Mouse (Mus musculus) MEL (cell line): ENCODE measurements around the gene Sox21. TPM values are rescaled to one million over a fixed set of nuclear protein-coding genes. Genes with fewer than 3 reads are reported as not detected.
A peak's percentile ranks its signal among the peaks of the same experiment; 100 is the strongest.

ENCODE experiments used
- DNase-seq: peaks from one replicate; pipeline ENCODE4 v3.0.0; 2011; ENCODE audit warnings: low read depth, low spot score
- H3K27ac ChIP-seq: 2 replicates; pipeline ENCODE4 v1.5.1; 2012; ENCODE audit warnings: low read depth, mild to moderate bottlenecking, control low read depth, low read length, moderate library complexity; ENCODE audit not compliant: control insufficient read depth
- H3K27me3 ChIP-seq, 2 experiments: fragments of 150-350 bp in 1 of 2; sonication (generic) in 1 of 2; 2 replicates each; pipeline ENCODE4 v1.6.1; 2012; ENCODE audit warnings: low read length in 2 of 2, mild to moderate bottlenecking in 2 of 2, improper control_type of control experiment in 1 of 2, moderate library complexity in 1 of 2; ENCODE audit not compliant: insufficient read depth in 2 of 2, control insufficient read depth in 1 of 2
- H3K36me3 ChIP-seq, 2 experiments: 2 replicates each; pipeline ENCODE4 v1.6.1; 2012 to 2014; ENCODE audit warnings: low read length in 2 of 2, improper control_type of control experiment in 1 of 2, inconsistent platforms in 1 of 2, mild to moderate bottlenecking in 1 of 2; ENCODE audit not compliant: insufficient read depth in 2 of 2, control insufficient read depth in 1 of 2
- H3K4me1 ChIP-seq, 2 experiments: fragments of 150-350 bp in 1 of 2; sonication (generic) in 1 of 2; 2 replicates each; pipeline ENCODE4 v1.6.1; 2012; ENCODE audit warnings: low read length in 2 of 2, improper control_type of control experiment in 1 of 2, mild to moderate bottlenecking in 1 of 2; ENCODE audit not compliant: insufficient read depth in 2 of 2, control insufficient read depth in 1 of 2
- H3K4me3 ChIP-seq, 2 experiments: fragments of 150-350 bp in 1 of 2; sonication (generic) in 1 of 2; 2 replicates each; pipeline ENCODE4 v1.5.1; 2012; ENCODE audit warnings: low read depth in 2 of 2, low read length in 2 of 2, mild to moderate bottlenecking in 2 of 2, moderate library complexity in 2 of 2, control low read depth in 1 of 2, improper control_type of control experiment in 1 of 2; ENCODE audit not compliant: control insufficient read depth in 1 of 2, insufficient read depth in 1 of 2
- H3K79me2 ChIP-seq: 2 replicates; pipeline ENCODE4 v1.6.1; 2012; ENCODE audit warnings: mild to moderate bottlenecking, low read length, moderate library complexity; ENCODE audit not compliant: control insufficient read depth, poor library complexity, insufficient read depth
- H3K9ac ChIP-seq: 2 replicates; pipeline ENCODE4 v1.6.1; 2012; ENCODE audit warnings: low read depth, mild to moderate bottlenecking, control low read depth, low read length, moderate library complexity; ENCODE audit not compliant: control insufficient read depth, poor library complexity, severe bottlenecking
- H3K9me3 ChIP-seq: fragments of 150-350 bp; sonication (generic); replicated peaks from 2 replicates; pipeline ENCODE4 v1.6.1; 2012; ENCODE audit warnings: mild to moderate bottlenecking, low read length, improper control_type of control experiment, moderate library complexity; ENCODE audit not compliant: insufficient read depth
- BHLHE40 ChIP-seq: IDR thresholded peaks from 2 replicates; pipeline ENCODE4 v1.6.1; 2012; ENCODE audit warnings: low read depth, mild to moderate bottlenecking, inconsistent platforms, low read length, improper control_type of control experiment, borderline replicate concordance
- CTCF ChIP-seq, 3 experiments: IDR thresholded peaks in 2 of 3; conservative IDR thresholded peaks in 1 of 3; 2 replicates each; pipeline ENCODE4 v1.5.1; 2011 to 2012; ENCODE audit warnings: low read length in 3 of 3, low read depth in 2 of 3, mild to moderate bottlenecking in 2 of 3, improper control_type of control experiment in 1 of 3, inconsistent platforms in 1 of 3, mixed read lengths in 1 of 3, moderate library complexity in 1 of 3; ENCODE audit not compliant: control insufficient read depth in 1 of 3, insufficient read depth in 1 of 3, poor library complexity in 1 of 3, severe bottlenecking in 1 of 3
- E2F4 ChIP-seq: IDR thresholded peaks from 2 replicates; pipeline ENCODE4 v1.6.1; 2011; ENCODE audit warnings: low read depth, low read length, improper control_type of control experiment, borderline replicate concordance
- ELF1 ChIP-seq: IDR thresholded peaks from 2 replicates; pipeline ENCODE4 v1.6.1; 2014; ENCODE audit warnings: low read depth, mild to moderate bottlenecking, inconsistent platforms, low read length, improper control_type of control experiment, moderate library complexity
- EP300 ChIP-seq, 2 experiments: IDR thresholded peaks; 2 replicates each; pipeline ENCODE4 v1.6.1; 2011; ENCODE audit warnings: improper control_type of control experiment in 2 of 2, low read length in 2 of 2, low read depth in 1 of 2, mild to moderate bottlenecking in 1 of 2
- HCFC1 ChIP-seq: IDR thresholded peaks from 2 replicates; pipeline ENCODE4 v1.6.1; 2012; ENCODE audit warnings: low read depth, mild to moderate bottlenecking, inconsistent platforms, low read length, improper control_type of control experiment, moderate library complexity
- MAX ChIP-seq: IDR thresholded peaks from 2 replicates; pipeline ENCODE4 v1.6.1; 2011; ENCODE audit warnings: low read length, improper control_type of control experiment
- MAZ ChIP-seq: IDR thresholded peaks from 2 replicates; pipeline ENCODE4 v1.6.1; 2012; ENCODE audit warnings: low read depth, mild to moderate bottlenecking, inconsistent platforms, low read length, improper control_type of control experiment
- MEF2A ChIP-seq: IDR thresholded peaks from 2 replicates; pipeline ENCODE4 v1.6.1; 2014; ENCODE audit warnings: low read depth, mild to moderate bottlenecking, inconsistent platforms, low read length, improper control_type of control experiment; ENCODE audit not compliant: poor library complexity, insufficient replicate concordance, severe bottlenecking; ENCODE audit errors: extremely low read depth
- MYC ChIP-seq: IDR thresholded peaks from 2 replicates; pipeline ENCODE4 v1.6.1; 2011; ENCODE audit warnings: low read depth, mild to moderate bottlenecking, low read length, improper control_type of control experiment, moderate library complexity
- NRF1 ChIP-seq: IDR thresholded peaks from 2 replicates; pipeline ENCODE4 v1.6.1; 2014; ENCODE audit warnings: low read depth, mild to moderate bottlenecking, inconsistent platforms, low read length, improper control_type of control experiment, moderate library complexity; ENCODE audit not compliant: poor library complexity, insufficient read depth, severe bottlenecking
- POLR2A ChIP-seq, 2 experiments: IDR thresholded peaks; 2 replicates each; pipeline ENCODE4 v1.6.1; 2011 to 2012; ENCODE audit warnings: low read length in 2 of 2, mild to moderate bottlenecking in 2 of 2, control low read depth in 1 of 2, improper control_type of control experiment in 1 of 2, low read depth in 1 of 2, moderate library complexity in 1 of 2; ENCODE audit not compliant: control insufficient read depth in 1 of 2, insufficient read depth in 1 of 2, poor library complexity in 1 of 2
- POLR2AphosphoS2 ChIP-seq: IDR thresholded peaks from 2 replicates; pipeline ENCODE4 v1.6.1; 2011; ENCODE audit warnings: low read length, improper control_type of control experiment
- RAD21 ChIP-seq: IDR thresholded peaks from 2 replicates; pipeline ENCODE4 v1.6.1; 2011; ENCODE audit warnings: mild to moderate bottlenecking, low read depth, low read length, improper control_type of control experiment
- RCOR1 ChIP-seq: IDR thresholded peaks from 2 replicates; pipeline ENCODE4 v1.6.1; 2012; ENCODE audit warnings: low read depth, mild to moderate bottlenecking, inconsistent platforms, low read length, improper control_type of control experiment
- SIN3A ChIP-seq: IDR thresholded peaks from 2 replicates; pipeline ENCODE4 v1.6.1; 2012; ENCODE audit warnings: low read length, improper control_type of control experiment, inconsistent platforms
- SMC3 ChIP-seq: IDR thresholded peaks from 2 replicates; pipeline ENCODE4 v1.6.1; 2011; ENCODE audit warnings: low read depth, low read length, improper control_type of control experiment
- TAL1 ChIP-seq: IDR thresholded peaks from 2 replicates; pipeline ENCODE4 v1.6.1; 2012; ENCODE audit warnings: mild to moderate bottlenecking, inconsistent platforms, low read length, moderate library complexity, mixed read lengths
- TBP ChIP-seq: IDR thresholded peaks from 2 replicates; pipeline ENCODE4 v1.8.0; 2011; ENCODE audit warnings: low read depth, low read length, improper control_type of control experiment
- UBTF ChIP-seq: IDR thresholded peaks from 2 replicates; pipeline ENCODE4 v1.6.1; 2012; ENCODE audit warnings: low read depth, mild to moderate bottlenecking, inconsistent platforms, low read length, improper control_type of control experiment, moderate library complexity, borderline replicate concordance; ENCODE audit not compliant: insufficient read depth
- USF1 ChIP-seq: IDR thresholded peaks from 2 replicates; pipeline ENCODE4 v1.6.1; 2014; ENCODE audit warnings: low read depth, mild to moderate bottlenecking, inconsistent platforms, low read length, improper control_type of control experiment, moderate library complexity
- ZC3H11A ChIP-seq: IDR thresholded peaks from 2 replicates; pipeline ENCODE4 v1.6.1; 2012; ENCODE audit warnings: low read depth, mild to moderate bottlenecking, inconsistent platforms, low read length, improper control_type of control experiment
- ZMIZ1 ChIP-seq: IDR thresholded peaks from 2 replicates; pipeline ENCODE4 v1.6.1; 2012; ENCODE audit warnings: low read depth, mild to moderate bottlenecking, inconsistent platforms, low read length, improper control_type of control experiment, moderate library complexity
- polyA plus RNA-seq, 2 experiments: library from polyadenylated mRNA; stranded (reverse) in 1 of 2; unstranded in 1 of 2; fragments of >175 nt in 1 of 2; fragments of >200 nt in 1 of 2; gene quantifications; 2 replicates each; pipeline versions ENCODE4 v1.2.1 to v1.2.4; 2012; ENCODE audit warnings: low replicate concordance in 2 of 2, low read depth in 1 of 2; ENCODE audit not compliant: insufficient read length in 2 of 2, insufficient read depth in 1 of 2, missing spikeins in 1 of 2
- total RNA-seq: library from RNA; depleted of rRNA; stranded (reverse); fragments of 300-350 nt; gene quantifications from 2 replicates; pipeline ENCODE4 v1.2.3, GENCODE M21; 2012

The Sox21 gene
- total and polyA plus RNA-seq, 3 experiments: not detected

GRCm38 (mm10) chr14:118207347-118207746 lies 29.5 kb downstream of the Sox21 start:
- no peak overlapping the region for H3K4me3 ChIP-seq
- peak; percentile 48 for TF ChIP-seq RAD21
- TF ChIP-seq E2F4: no peak
- no peak for TF ChIP-seq MAX
- TF ChIP-seq CTCF (IDR thresholded peaks at IDR 0.05 in 2 of 3, conservative IDR thresholded peaks at IDR 0.05 in 1 of 3; ENCODE audit: control insufficient read depth in 1 of 3, insufficient read depth in 1 of 3, low read depth in 2 of 3, low read length in 3 of 3, poor library complexity in 1 of 3, severe bottlenecking in 1 of 3): peak in 2 of 3 experiments; percentile 40 to 48; a peak in 4 of 6 replicates
- no peak for TF ChIP-seq HCFC1
- peak; percentile 35 for TF ChIP-seq SMC3
- 0 out of 2 replicates have a peak, but pooled peaks have one; percentile 18 for TF ChIP-seq ZC3H11A
- no peak for TF ChIP-seq BHLHE40
- H3K36me3 ChIP-seq: no peaks in the 10 kb centered on the region
- peak; percentile 38 for DNase-seq
- no peak overlapping the region for H3K9ac ChIP-seq
- H3K79me2 ChIP-seq: no peaks in the 10 kb centered on the region
- H3K9me3 ChIP-seq: no peaks in the 10 kb centered on the region
- no peaks in the 10 kb centered on the region for H3K4me1 ChIP-seq
- no peaks in the 10 kb centered on the region for H3K27me3 ChIP-seq
- H3K27ac ChIP-seq: no peak overlapping the region

GRCm38 (mm10) chr14:118203031-118203430 lies 33.8 kb downstream of the Sox21 start:
- DNase-seq: peak; percentile 51
- Histone ChIP-seq H3K36me3 (no peaks in the 10 kb centered on the region), H3K4me3 (no peak overlapping the region), H3K9me3 (no peaks in the 10 kb centered on the region), H3K9ac (no peak overlapping the region), H3K79me2 (no peaks in the 10 kb centered on the region), H3K27ac (no peak overlapping the region), H3K4me1 (no peaks in the 10 kb centered on the region), H3K27me3 (no peaks in the 10 kb centered on the region)
- TF ChIP-seq MAX: no peak
- TF ChIP-seq RCOR1: no peak
- no peak for TF ChIP-seq HCFC1
- TF ChIP-seq USF1: no peak
- no peak for TF ChIP-seq NRF1
- TF ChIP-seq UBTF: no peak
- peak; percentile 13 to 52 (median 42); a peak in 4 of 6 replicates for TF ChIP-seq CTCF (IDR thresholded peaks at IDR 0.05 in 2 of 3, conservative IDR thresholded peaks at IDR 0.05 in 1 of 3; ENCODE audit: control insufficient read depth in 1 of 3, insufficient read depth in 1 of 3, low read depth in 2 of 3, low read length in 3 of 3, poor library complexity in 1 of 3, severe bottlenecking in 1 of 3)
- no peak for TF ChIP-seq MEF2A
- no peak for TF ChIP-seq SIN3A
- TF ChIP-seq ELF1: no peak
- no peak for TF ChIP-seq POLR2A (IDR thresholded peaks at IDR 0.05; ENCODE audit: control insufficient read depth in 1 of 2, insufficient read depth in 1 of 2, low read depth in 1 of 2, low read length in 2 of 2, poor library complexity in 1 of 2)
- TF ChIP-seq SMC3: peak; percentile 31; the same call in 1 of the 2 replicates
- no peak for TF ChIP-seq ZC3H11A
- peak; percentile 38 for TF ChIP-seq RAD21
- TF ChIP-seq EP300 (IDR thresholded peaks at IDR 0.05; ENCODE audit: low read depth in 1 of 2, low read length in 2 of 2): no peak
- no peak for TF ChIP-seq TAL1
- no peak for TF ChIP-seq E2F4
- no peak for TF ChIP-seq ZMIZ1
- no peak for TF ChIP-seq MAZ
- TF ChIP-seq POLR2AphosphoS2: no peak
- TF ChIP-seq MYC: no peak
- no peak for TF ChIP-seq TBP
